Mouse (Mus musculus): ENCODE data around the gene Csmd2.

- TF ChIP-seq POLR2A (IDR thresholded peaks at IDR 0.05; ENCODE audit: borderline replicate concordance, extremely low read depth, low read depth, low read length) (no peak), CTCF (IDR thresholded peaks at IDR 0.05; ENCODE audit: insufficient read depth, low read length) (no peak)
These were observed 453.6 kb downstream of the Csmd2 start for GRCm38 (mm10) chr4:128441228-128441627.

Data from lung, adult 2 months (tissue).